Mouse (Mus musculus): Measurements from ENCODE around the gene Tfeb. TPM values are rescaled to one million over a fixed set of nuclear protein-coding genes. Genes with fewer than 3 reads are reported as not detected.

The Tfeb gene
- total RNA-seq (2023): 35.0 TPM

GRCm38 (mm10) chr17:47736856-47737255, at the start of gene Tfeb:
Tfeb (plus strand) TSS chr17:47737030.

DNA sequence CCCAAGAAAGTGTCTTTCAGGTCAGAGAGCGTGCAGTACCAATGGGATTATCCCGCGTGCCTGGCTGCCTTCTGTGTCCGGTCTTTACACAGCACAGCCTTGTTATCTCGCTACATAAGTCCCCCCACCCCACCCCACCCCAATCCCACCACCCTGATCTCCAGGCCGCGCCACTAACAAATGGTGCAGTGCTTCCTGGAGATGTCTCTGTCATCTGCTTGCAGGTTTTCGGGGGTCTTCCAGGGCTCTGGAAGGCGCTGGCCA, 48.6 kb upstream of the Tfeb start, which contains the start of gene Tomm6:
Gene Tomm6 (minus strand): TSS at position 43 of the 264 bp plus-strand sequence.

DNA sequence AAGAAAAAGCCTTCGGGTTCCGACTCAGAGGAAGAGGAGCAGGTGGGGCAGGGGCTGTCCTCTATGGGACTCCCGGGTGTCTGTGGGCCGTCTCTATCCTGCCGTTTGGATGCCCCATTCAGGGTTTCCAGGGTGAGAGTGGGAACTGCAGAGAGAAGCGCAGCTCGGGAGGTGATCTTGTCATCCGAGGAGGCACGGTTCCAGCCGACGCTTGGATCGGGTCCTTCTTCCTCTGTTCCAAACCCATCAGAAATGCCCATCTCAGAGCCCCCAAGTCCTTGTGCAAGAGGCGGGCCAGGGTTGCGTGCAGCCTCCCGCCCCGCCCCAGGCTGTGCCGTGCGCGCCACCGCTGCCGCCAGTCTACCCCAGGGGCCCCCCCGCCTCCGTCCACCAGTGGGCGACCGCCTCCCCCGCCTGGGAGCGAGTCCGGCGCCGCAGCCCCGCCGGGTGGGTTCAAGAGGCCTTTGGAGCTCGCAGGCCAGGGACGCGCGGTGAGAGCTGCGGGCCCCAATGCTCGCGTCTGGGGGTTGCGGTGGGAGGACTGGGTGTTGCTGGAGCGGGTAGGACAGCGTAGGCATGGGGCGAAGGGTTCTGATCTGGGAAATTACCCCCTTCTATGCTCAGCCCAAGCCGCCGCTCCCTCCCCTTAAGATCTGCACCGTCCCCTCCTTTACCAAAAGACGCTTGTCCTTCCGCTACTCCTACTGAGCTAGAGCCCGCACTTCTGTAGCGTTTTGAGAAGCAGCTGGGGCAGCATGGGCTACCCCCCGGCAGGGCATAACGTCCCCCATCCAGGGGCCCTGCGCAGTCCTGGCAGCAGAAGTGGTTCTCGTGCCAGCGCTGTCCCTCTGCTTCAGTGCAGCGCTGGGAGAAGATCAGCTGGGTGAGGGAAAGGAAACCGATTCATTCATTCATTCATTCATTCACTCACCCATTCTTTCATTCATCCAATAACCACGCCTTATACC, 47.9 kb upstream of the Tfeb start, which contains the start of gene Frs3:
Gene Frs3 (plus strand): TSS at position 423 of the 968 bp plus-strand sequence.

DNA sequence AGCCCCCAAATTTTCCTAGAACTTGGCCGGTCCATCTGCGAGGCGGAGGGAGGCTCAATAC, 42.6 kb upstream of the Tfeb start, which contains the start of gene Gm21981:
Gene Gm21981 (minus strand): TSS at position 14 of the 61 bp plus-strand sequence.

GRCm38 (mm10) chr17:47694503-47695336, 42.1 kb upstream of the Tfeb start, which contains the start of gene Prickle4:
Prickle4 (minus strand) TSS chr17:47694736.

GRCm38 (mm10) chr17:47726566-47726965, 10.3 kb upstream of the Tfeb start, which contains the start of gene Pgc:
Pgc (plus strand) TSS chr17:47726842.

DNA sequence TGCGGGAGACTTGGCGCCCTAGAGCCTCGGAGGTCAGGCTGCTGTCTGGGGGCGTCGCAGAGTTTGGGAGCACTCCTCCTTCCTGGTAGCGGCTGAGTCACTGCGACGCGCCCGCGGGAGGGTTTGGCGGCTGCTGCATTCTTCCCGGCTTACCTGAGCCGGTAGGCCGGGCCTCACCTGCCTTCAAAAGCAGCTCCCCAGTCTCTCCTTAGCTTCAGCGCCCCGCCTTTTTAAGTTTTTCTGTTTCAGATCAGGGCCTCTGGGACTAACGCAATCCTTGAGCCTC, 97.6 kb downstream of the Tfeb start, which contains the start of gene Mdfi:
Gene Mdfi (minus strand): TSS at position 210 of the 286 bp plus-strand sequence.

Other genes with a start within 250 kb of the Tfeb start
- 74.6 TPM for gene Taf8, start 234.7 kb upstream of the Tfeb start, total RNA-seq (2023)
- gene Ccnd3, start 232.0 kb upstream of the Tfeb start, total RNA-seq (2023): 358 TPM
- gene Bysl, start 125.5 kb upstream of the Tfeb start, total RNA-seq (2023): 15.1 TPM
- gene Med20, start 125.4 kb upstream of the Tfeb start, total RNA-seq (2023): 59.9 TPM
- 2.7 TPM for gene Gm20517, start 125.4 kb upstream of the Tfeb start, total RNA-seq (2023)
- gene Usp49, start 106.3 kb upstream of the Tfeb start, total RNA-seq (2023): 5.6 TPM
- gene Tomm6, start 48.6 kb upstream of the Tfeb start, total RNA-seq (2023): 114 TPM
- gene Frs3, start 48.0 kb upstream of the Tfeb start, total RNA-seq (2023): 2.4 TPM
- gene Gm21981, start 42.6 kb upstream of the Tfeb start, total RNA-seq (2023): 0.21 TPM
- gene Prickle4, start 42.3 kb upstream of the Tfeb start, total RNA-seq (2023): not detected
- not detected for gene Pgc, start 10.2 kb upstream of the Tfeb start, total RNA-seq (2023)
- gene Mdfi, start 97.7 kb downstream of the Tfeb start, total RNA-seq (2023): not detected
- gene Foxp4, start 187.6 kb downstream of the Tfeb start, total RNA-seq (2023): 62.3 TPM

Measured in CD8-positive naive resting alpha-beta T cell, adult 57 days (primary cell).